Mouse (Mus musculus) olfactory bulb, adult 2 months (tissue): ENCODE results near the gene Heatr4.

ENCODE experiments used
- CTCF ChIP-seq: fragments of 200-500 bp; IDR thresholded peaks from 2 replicates; pipeline ENCODE4 v1.5.1; 2012; ENCODE audit warnings: low read depth, mild to moderate bottlenecking, low read length, moderate library complexity; ENCODE audit not compliant: insufficient read depth
- POLR2A ChIP-seq: fragments of 200-500 bp; IDR thresholded peaks from 2 replicates; pipeline ENCODE4 v1.6.1; 2012; ENCODE audit warnings: mild to moderate bottlenecking, low read depth, low read length, moderate library complexity; ENCODE audit not compliant: insufficient read depth

GRCm38 (mm10) chr12:83997221-83997620, 12.6 kb upstream of the Heatr4 start:
- no peak for TF ChIP-seq CTCF
- TF ChIP-seq POLR2A = no peak
